In the genomic region with DNA sequence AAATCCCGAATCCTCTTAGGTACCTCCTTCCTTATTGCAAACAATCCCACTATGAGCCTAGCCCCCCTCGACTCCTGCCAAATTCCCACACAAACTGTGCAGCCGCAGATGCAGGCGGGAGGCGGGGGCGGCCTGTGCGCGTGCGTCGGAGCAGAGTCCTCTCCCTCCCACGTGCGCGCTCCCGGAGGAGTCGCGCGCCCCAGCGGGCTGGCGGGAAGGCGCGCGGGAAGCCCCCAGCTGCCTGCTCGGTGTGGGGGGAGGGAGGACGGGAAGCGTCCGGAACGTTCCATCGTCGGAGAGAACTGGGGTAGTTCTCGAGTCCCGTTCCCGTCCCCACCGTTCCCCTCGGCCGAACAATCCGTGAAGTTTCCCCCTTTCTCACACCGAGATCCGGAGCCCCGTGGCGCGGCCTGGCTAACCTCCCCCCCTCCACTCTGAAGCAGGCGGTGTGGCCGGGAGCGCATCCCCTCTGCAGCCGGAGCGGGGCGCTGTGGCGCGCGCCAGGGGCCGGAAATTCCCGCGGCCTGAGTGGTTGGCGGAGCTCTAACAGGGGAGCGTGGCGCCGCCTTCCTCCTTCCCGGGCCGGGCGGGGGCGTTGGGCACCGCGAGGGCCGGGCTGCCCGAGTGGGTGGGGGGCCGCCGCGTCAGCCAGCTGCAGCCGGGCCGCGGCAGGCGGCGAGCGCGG, we compare ENCODE assay signal across 8 mouse cellular contexts. TPM values are rescaled to one million over a fixed set of nuclear protein-coding genes. Genes with fewer than 3 reads are reported as not detected.
DNase-seq lines count a peak whose midpoint lies in the region; ATAC-seq and TF ChIP-seq lines count a peak whose summit lies in the region.

No protein-coding gene starts in this region.

- no peak; the same call in 1 of the 2 replicates for TF ChIP-seq EP300 in ES-Bruce4 (IDR thresholded peaks at IDR 0.05; ENCODE audit: insufficient read depth, low read depth, low read length)

- TF ChIP-seq POLR2A in ES-Bruce4 (IDR thresholded peaks at IDR 0.05; ENCODE audit: insufficient read depth, low read length): no peak

- peak overlapping the region; percentile 59 for H3K4me3 ChIP-seq in ES-Bruce4 (ENCODE audit: low read depth, low read length)
- H3K4me3 ChIP-seq in forebrain, embryonic 13.5 days: peak overlapping the region; percentile 88
- peak overlapping the region; percentile 73 for H3K4me3 ChIP-seq in neural tube, embryonic 15.5 days (replicated peaks)

- ATAC-seq in cerebellum, adult (ENCODE audit: insufficient number of reproducible peaks, low FRiP score, low TSS enrichment): peak; percentile 94
- ATAC-seq in forebrain, embryonic 13.5 days: peak; percentile 96
- peak; percentile 95 for ATAC-seq in neural tube, embryonic 15.5 days (ENCODE audit: low FRiP score)

- TF ChIP-seq CTCF in ES-Bruce4 (IDR thresholded peaks at IDR 0.05; ENCODE audit: low read depth, low read length): peak; percentile 57

- DNase-seq in heart, postnatal 14 days: peak; percentile 99 to 100
- DNase-seq in layer of hippocampus, adult 11-12 months (ENCODE audit: low spot score): peak; percentile 97
- DNase-seq in lung, adult 18-20 months: peak; percentile 98
- DNase-seq in testis, postnatal 14 days (ENCODE audit: low spot score): peak; percentile 95

- intact Hi-C loops in heart, postnatal 14 days (cut with DNase I): loop anchor here (2.0 kb wide), 3 partner anchors 33 to 123 kb away; no protein-coding TSS in a partner anchor

- H3K27me3 ChIP-seq in ES-Bruce4 (ENCODE audit: control insufficient read depth, insufficient read depth, low read length, poor library complexity, severe bottlenecking): no peaks in the 10 kb centered on the region
- H3K27me3 ChIP-seq in forebrain, embryonic 13.5 days: no peaks in the 10 kb centered on the region
- no peaks in the 10 kb centered on the region for H3K27me3 ChIP-seq in neural tube, embryonic 15.5 days (replicated peaks)

- H3K4me1 ChIP-seq in ES-Bruce4 (ENCODE audit: control insufficient read depth, insufficient read depth, low read length): peaks cover 2% of the 10 kb centered on the region
- H3K4me1 ChIP-seq in forebrain, embryonic 13.5 days: peaks cover 22% of the 10 kb centered on the region
- peaks cover 22% of the 10 kb centered on the region for H3K4me1 ChIP-seq in neural tube, embryonic 15.5 days

- peak overlapping the region; percentile 29; the same call in 1 of the 2 replicates for H3K27ac ChIP-seq in ES-Bruce4 (ENCODE audit: insufficient read depth, low read length)
- H3K27ac ChIP-seq in forebrain, embryonic 13.5 days: peak overlapping the region; percentile 99
- peak overlapping the region; percentile 98 for H3K27ac ChIP-seq in neural tube, embryonic 15.5 days (replicated peaks)

- no peaks in the 10 kb centered on the region for H3K9me3 ChIP-seq in ES-Bruce4 (replicated peaks; ENCODE audit: control insufficient read depth, insufficient read depth, low read length, poor library complexity, severe bottlenecking)
- H3K9me3 ChIP-seq in forebrain, embryonic 13.5 days (replicated peaks): no peaks in the 10 kb centered on the region
- H3K9me3 ChIP-seq in neural tube, embryonic 15.5 days (replicated peaks): no peaks in the 10 kb centered on the region

- no peaks in the 10 kb centered on the region for H3K36me3 ChIP-seq in ES-Bruce4 (ENCODE audit: control insufficient read depth, insufficient read depth, low read length, poor library complexity, severe bottlenecking)
- H3K36me3 ChIP-seq in forebrain, embryonic 13.5 days (ENCODE audit: poor library complexity, severe bottlenecking): peaks cover 13% of the 10 kb centered on the region
- peaks cover 9% of the 10 kb centered on the region for H3K36me3 ChIP-seq in neural tube, embryonic 15.5 days

- WGBS in forebrain, embryonic 13.5 days: under 1% methylated on average over 56 of the region's 75 CpGs
- WGBS in neural tube, embryonic 15.5 days: under 1% methylated on average over 51 of the region's 75 CpGs

- H3K4me2 ChIP-seq in forebrain, embryonic 13.5 days: peak overlapping the region; percentile 70
- peak overlapping the region; percentile 64 for H3K4me2 ChIP-seq in neural tube, embryonic 15.5 days

- H3K9ac ChIP-seq in ES-Bruce4 (ENCODE audit: low read depth, poor library complexity, severe bottlenecking): peak overlapping the region; percentile 82
- H3K9ac ChIP-seq in forebrain, embryonic 13.5 days: peak overlapping the region; percentile 94
- H3K9ac ChIP-seq in neural tube, embryonic 15.5 days (replicated peaks): peak overlapping the region; percentile 95

RNA-seq across cellular contexts. Expression of a gene that starts 15.4 kb away (rescaled TPM):
- polyA plus RNA-seq in ES-Bruce4 (2011; ENCODE audit: insufficient read depth, insufficient read length, low read depth, missing spikeins): 24.3 and 24.9 TPM in 2 replicates
- polyA plus RNA-seq in forebrain, embryonic 13.5 days (2015; fragmentation: Nextera tagmentation; extraction: Ambion mirVana): 33.1 and 33.3 TPM in 2 replicates
- total RNA-seq in heart, postnatal 14 days (2021): 10 to 100 TPM; 28.9 to 31.3 TPM
- polyA plus RNA-seq in neural tube, embryonic 15.5 days (2015; fragmentation: Nextera tagmentation; extraction: Ambion mirVana): 35.9 and 39.4 TPM in 2 replicates

Comparison
In these comparisons a context has a peak if more than half of its experiments do, and no peak if none do; other contexts are left out.
1. Peak in every context shown above with its lines: DNase-seq, ATAC-seq, H3K4me3 ChIP-seq and H3K27ac ChIP-seq.
2. H3K27ac ChIP-seq: peak in every context shown above with its lines; median percentile 99 in forebrain, embryonic 13.5 days; 98 in neural tube, embryonic 15.5 days; 29 in ES-Bruce4.